Mouse (Mus musculus) MEL (cell line): ENCODE results near the gene Dock1. TPM values are rescaled to one million over a fixed set of nuclear protein-coding genes. Genes with fewer than 3 reads are reported as not detected.

Experiments
- DNase-seq: peaks from one replicate; pipeline ENCODE4 v3.0.0; 2011; ENCODE audit warnings: low read depth, low spot score
- H3K27ac ChIP-seq: 2 replicates; pipeline ENCODE4 v1.5.1; 2012; ENCODE audit warnings: low read depth, mild to moderate bottlenecking, control low read depth, low read length, moderate library complexity; ENCODE audit not compliant: control insufficient read depth
- H3K27me3 ChIP-seq, 2 experiments: fragments of 150-350 bp in 1 of 2; sonication (generic) in 1 of 2; 2 replicates each; pipeline ENCODE4 v1.6.1; 2012; ENCODE audit warnings: low read length in 2 of 2, mild to moderate bottlenecking in 2 of 2, improper control_type of control experiment in 1 of 2, moderate library complexity in 1 of 2; ENCODE audit not compliant: insufficient read depth in 2 of 2, control insufficient read depth in 1 of 2
- H3K36me3 ChIP-seq, 2 experiments: 2 replicates each; pipeline ENCODE4 v1.6.1; 2012 to 2014; ENCODE audit warnings: low read length in 2 of 2, improper control_type of control experiment in 1 of 2, inconsistent platforms in 1 of 2, mild to moderate bottlenecking in 1 of 2; ENCODE audit not compliant: insufficient read depth in 2 of 2, control insufficient read depth in 1 of 2
- H3K4me1 ChIP-seq, 2 experiments: fragments of 150-350 bp in 1 of 2; sonication (generic) in 1 of 2; 2 replicates each; pipeline ENCODE4 v1.6.1; 2012; ENCODE audit warnings: low read length in 2 of 2, improper control_type of control experiment in 1 of 2, mild to moderate bottlenecking in 1 of 2; ENCODE audit not compliant: insufficient read depth in 2 of 2, control insufficient read depth in 1 of 2
- H3K4me3 ChIP-seq, 2 experiments: fragments of 150-350 bp in 1 of 2; sonication (generic) in 1 of 2; 2 replicates each; pipeline ENCODE4 v1.5.1; 2012; ENCODE audit warnings: low read depth in 2 of 2, low read length in 2 of 2, mild to moderate bottlenecking in 2 of 2, moderate library complexity in 2 of 2, control low read depth in 1 of 2, improper control_type of control experiment in 1 of 2; ENCODE audit not compliant: control insufficient read depth in 1 of 2, insufficient read depth in 1 of 2
- H3K79me2 ChIP-seq: 2 replicates; pipeline ENCODE4 v1.6.1; 2012; ENCODE audit warnings: mild to moderate bottlenecking, low read length, moderate library complexity; ENCODE audit not compliant: control insufficient read depth, poor library complexity, insufficient read depth
- H3K9ac ChIP-seq: 2 replicates; pipeline ENCODE4 v1.6.1; 2012; ENCODE audit warnings: low read depth, mild to moderate bottlenecking, control low read depth, low read length, moderate library complexity; ENCODE audit not compliant: control insufficient read depth, poor library complexity, severe bottlenecking
- H3K9me3 ChIP-seq: fragments of 150-350 bp; sonication (generic); replicated peaks from 2 replicates; pipeline ENCODE4 v1.6.1; 2012; ENCODE audit warnings: mild to moderate bottlenecking, low read length, improper control_type of control experiment, moderate library complexity; ENCODE audit not compliant: insufficient read depth
- BHLHE40 ChIP-seq: IDR thresholded peaks from 2 replicates; pipeline ENCODE4 v1.6.1; 2012; ENCODE audit warnings: low read depth, mild to moderate bottlenecking, inconsistent platforms, low read length, improper control_type of control experiment, borderline replicate concordance
- CHD1 ChIP-seq: IDR thresholded peaks from 2 replicates; pipeline ENCODE4 v1.6.1; 2012; ENCODE audit warnings: low read depth, mild to moderate bottlenecking, inconsistent platforms, low read length, improper control_type of control experiment
- CTCF ChIP-seq, 3 experiments: IDR thresholded peaks in 2 of 3; conservative IDR thresholded peaks in 1 of 3; 2 replicates each; pipeline ENCODE4 v1.5.1; 2011 to 2012; ENCODE audit warnings: low read length in 3 of 3, low read depth in 2 of 3, mild to moderate bottlenecking in 2 of 3, improper control_type of control experiment in 1 of 3, inconsistent platforms in 1 of 3, mixed read lengths in 1 of 3, moderate library complexity in 1 of 3; ENCODE audit not compliant: control insufficient read depth in 1 of 3, insufficient read depth in 1 of 3, poor library complexity in 1 of 3, severe bottlenecking in 1 of 3
- ELF1 ChIP-seq: IDR thresholded peaks from 2 replicates; pipeline ENCODE4 v1.6.1; 2014; ENCODE audit warnings: low read depth, mild to moderate bottlenecking, inconsistent platforms, low read length, improper control_type of control experiment, moderate library complexity
- GABPA ChIP-seq: IDR thresholded peaks from 2 replicates; pipeline ENCODE4 v1.6.1; 2012; ENCODE audit warnings: low read depth, mild to moderate bottlenecking, inconsistent platforms, low read length, improper control_type of control experiment, moderate library complexity
- GATA1 ChIP-seq: IDR thresholded peaks from 2 replicates; pipeline ENCODE4 v1.6.1; 2011; ENCODE audit warnings: low read depth, low read length, improper control_type of control experiment
- JUND ChIP-seq: IDR thresholded peaks from 2 replicates; pipeline ENCODE4 v1.6.1; 2011; ENCODE audit warnings: low read depth, mild to moderate bottlenecking, improper control_type of control experiment, low read length
- MAFK ChIP-seq: IDR thresholded peaks from 2 replicates; pipeline ENCODE4 v1.6.1; 2011; ENCODE audit warnings: low read depth, mild to moderate bottlenecking, low read length, improper control_type of control experiment, borderline replicate concordance
- MAX ChIP-seq: IDR thresholded peaks from 2 replicates; pipeline ENCODE4 v1.6.1; 2011; ENCODE audit warnings: low read length, improper control_type of control experiment
- MAZ ChIP-seq: IDR thresholded peaks from 2 replicates; pipeline ENCODE4 v1.6.1; 2012; ENCODE audit warnings: low read depth, mild to moderate bottlenecking, inconsistent platforms, low read length, improper control_type of control experiment
- MEF2A ChIP-seq: IDR thresholded peaks from 2 replicates; pipeline ENCODE4 v1.6.1; 2014; ENCODE audit warnings: low read depth, mild to moderate bottlenecking, inconsistent platforms, low read length, improper control_type of control experiment; ENCODE audit not compliant: poor library complexity, insufficient replicate concordance, severe bottlenecking; ENCODE audit errors: extremely low read depth
- MXI1 ChIP-seq: IDR thresholded peaks from 2 replicates; pipeline ENCODE4 v1.6.1; 2011; ENCODE audit warnings: mild to moderate bottlenecking, low read depth, low read length, improper control_type of control experiment
- MYB ChIP-seq: IDR thresholded peaks from 2 replicates; pipeline ENCODE4 v1.6.1; 2011; ENCODE audit warnings: mild to moderate bottlenecking, low read depth, low read length, improper control_type of control experiment
- MYC ChIP-seq: IDR thresholded peaks from 2 replicates; pipeline ENCODE4 v1.6.1; 2011; ENCODE audit warnings: low read depth, mild to moderate bottlenecking, low read length, improper control_type of control experiment, moderate library complexity
- NRF1 ChIP-seq: IDR thresholded peaks from 2 replicates; pipeline ENCODE4 v1.6.1; 2014; ENCODE audit warnings: low read depth, mild to moderate bottlenecking, inconsistent platforms, low read length, improper control_type of control experiment, moderate library complexity; ENCODE audit not compliant: poor library complexity, insufficient read depth, severe bottlenecking
- POLR2A ChIP-seq, 2 experiments: IDR thresholded peaks; 2 replicates each; pipeline ENCODE4 v1.6.1; 2011 to 2012; ENCODE audit warnings: low read length in 2 of 2, mild to moderate bottlenecking in 2 of 2, control low read depth in 1 of 2, improper control_type of control experiment in 1 of 2, low read depth in 1 of 2, moderate library complexity in 1 of 2; ENCODE audit not compliant: control insufficient read depth in 1 of 2, insufficient read depth in 1 of 2, poor library complexity in 1 of 2
- POLR2AphosphoS2 ChIP-seq: IDR thresholded peaks from 2 replicates; pipeline ENCODE4 v1.6.1; 2011; ENCODE audit warnings: low read length, improper control_type of control experiment
- RAD21 ChIP-seq: IDR thresholded peaks from 2 replicates; pipeline ENCODE4 v1.6.1; 2011; ENCODE audit warnings: mild to moderate bottlenecking, low read depth, low read length, improper control_type of control experiment
- SIN3A ChIP-seq: IDR thresholded peaks from 2 replicates; pipeline ENCODE4 v1.6.1; 2012; ENCODE audit warnings: low read length, improper control_type of control experiment, inconsistent platforms
- SMC3 ChIP-seq: IDR thresholded peaks from 2 replicates; pipeline ENCODE4 v1.6.1; 2011; ENCODE audit warnings: low read depth, low read length, improper control_type of control experiment
- TAL1 ChIP-seq: IDR thresholded peaks from 2 replicates; pipeline ENCODE4 v1.6.1; 2012; ENCODE audit warnings: mild to moderate bottlenecking, inconsistent platforms, low read length, moderate library complexity, mixed read lengths
- TBP ChIP-seq: IDR thresholded peaks from 2 replicates; pipeline ENCODE4 v1.8.0; 2011; ENCODE audit warnings: low read depth, low read length, improper control_type of control experiment
- TCF12 ChIP-seq: IDR thresholded peaks from 2 replicates; pipeline ENCODE4 v1.6.1; 2014; ENCODE audit warnings: low read depth, mild to moderate bottlenecking, inconsistent platforms, low read length, improper control_type of control experiment, moderate library complexity
- USF2 ChIP-seq, 2 experiments: IDR thresholded peaks; 2 replicates each; pipeline ENCODE4 v1.6.1; 2011 to 2012; ENCODE audit warnings: improper control_type of control experiment in 2 of 2, low read length in 2 of 2, borderline replicate concordance in 1 of 2, inconsistent platforms in 1 of 2, low read depth in 1 of 2, mild to moderate bottlenecking in 1 of 2; ENCODE audit not compliant: insufficient read depth in 1 of 2
- ZC3H11A ChIP-seq: IDR thresholded peaks from 2 replicates; pipeline ENCODE4 v1.6.1; 2012; ENCODE audit warnings: low read depth, mild to moderate bottlenecking, inconsistent platforms, low read length, improper control_type of control experiment
- ZMIZ1 ChIP-seq: IDR thresholded peaks from 2 replicates; pipeline ENCODE4 v1.6.1; 2012; ENCODE audit warnings: low read depth, mild to moderate bottlenecking, inconsistent platforms, low read length, improper control_type of control experiment, moderate library complexity
- polyA plus RNA-seq, 2 experiments: library from polyadenylated mRNA; stranded (reverse) in 1 of 2; unstranded in 1 of 2; fragments of >175 nt in 1 of 2; fragments of >200 nt in 1 of 2; gene quantifications; 2 replicates each; pipeline versions ENCODE4 v1.2.1 to v1.2.4; 2012; ENCODE audit warnings: low replicate concordance in 2 of 2, low read depth in 1 of 2; ENCODE audit not compliant: insufficient read length in 2 of 2, insufficient read depth in 1 of 2, missing spikeins in 1 of 2
- total RNA-seq: library from RNA; depleted of rRNA; stranded (reverse); fragments of 300-350 nt; gene quantifications from 2 replicates; pipeline ENCODE4 v1.2.3, GENCODE M21; 2012

Gene Dock1
- total and polyA plus RNA-seq, 3 experiments, result not detected

DNA sequence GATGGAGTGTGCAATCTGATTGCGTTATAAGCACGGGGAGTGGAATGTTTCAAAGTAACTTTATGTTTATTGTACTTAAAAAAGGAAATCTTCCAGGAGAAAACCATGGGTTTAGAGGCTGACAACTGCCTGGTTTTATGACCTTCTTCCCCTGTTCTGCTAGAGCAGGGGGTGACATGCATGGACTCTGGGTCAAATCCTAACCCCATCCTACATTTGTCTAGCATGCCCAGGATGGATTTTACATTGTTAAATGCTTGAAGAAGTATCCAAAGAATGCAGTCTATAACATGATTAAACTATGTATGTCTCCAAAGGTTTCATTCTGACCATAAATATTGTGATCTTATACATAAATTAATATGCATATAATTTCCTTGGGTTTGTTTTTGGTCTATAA is 229.0 kb downstream of the Dock1 start:
- Histone ChIP-seq H3K4me3 (no peak overlapping the region), H3K9ac (no peak overlapping the region), H3K27me3 (no peaks in the 10 kb centered on the region), H3K9me3 (no peaks in the 10 kb centered on the region), H3K27ac (no peak overlapping the region), H3K36me3 (no peaks in the 10 kb centered on the region), H3K4me1 (no peaks in the 10 kb centered on the region), H3K79me2 (no peaks in the 10 kb centered on the region)
- TF ChIP-seq ZC3H11A (no peak), MYB (no peak), MXI1 (no peak), MAZ (no peak), JUND (no peak), MYC (no peak), USF2 (IDR thresholded peaks at IDR 0.05; ENCODE audit: borderline replicate concordance in 1 of 2, insufficient read depth in 1 of 2, low read depth in 1 of 2, low read length in 2 of 2) (no peak), RAD21 (no peak), GATA1 (no peak), CHD1 (no peak), TBP (no peak), BHLHE40 (no peak)
- DNase-seq, result no peak

GRCm38 (mm10) chr7:134901992-134902391 is 231.5 kb downstream of the Dock1 start:
- no peaks in the 10 kb centered on the region for H3K9me3 ChIP-seq

DNA sequence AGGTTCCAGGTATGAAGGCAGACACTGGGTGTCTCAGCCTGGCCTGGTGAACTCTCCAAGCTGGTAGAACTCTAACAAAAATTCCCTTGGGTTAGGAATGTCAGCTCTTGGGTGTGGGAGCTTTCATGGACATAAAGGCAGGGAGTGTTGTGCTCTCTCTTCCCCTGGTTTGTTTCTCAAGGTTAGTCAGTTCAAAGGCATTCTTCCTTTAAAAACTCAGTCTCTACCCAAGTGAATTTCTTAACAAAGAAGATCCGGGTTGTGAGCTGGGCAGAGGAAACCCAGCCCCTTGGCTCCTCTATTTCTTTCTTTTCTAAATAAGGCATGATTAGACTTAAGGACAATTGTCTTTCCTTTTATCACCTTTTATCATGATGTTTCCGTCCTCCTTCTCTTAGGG is 261.4 kb downstream of the Dock1 start:
- Histone ChIP-seq H3K4me1 (no peaks in the 10 kb centered on the region), H3K79me2 (no peaks in the 10 kb centered on the region), H3K27me3 (no peaks in the 10 kb centered on the region), H3K9me3 (no peaks in the 10 kb centered on the region), H3K9ac (no peak overlapping the region), H3K4me3 (no peak overlapping the region), H3K27ac (no peak overlapping the region), H3K36me3 (no peaks in the 10 kb centered on the region)
- TF ChIP-seq POLR2A (IDR thresholded peaks at IDR 0.05; ENCODE audit: control insufficient read depth in 1 of 2, insufficient read depth in 1 of 2, low read depth in 1 of 2, low read length in 2 of 2, poor library complexity in 1 of 2), result no peak
- TF ChIP-seq BHLHE40, result no peak
- no peak for TF ChIP-seq TCF12
- no peak for TF ChIP-seq CTCF (IDR thresholded peaks at IDR 0.05 in 2 of 3, conservative IDR thresholded peaks at IDR 0.05 in 1 of 3; ENCODE audit: control insufficient read depth in 1 of 3, insufficient read depth in 1 of 3, low read depth in 2 of 3, low read length in 3 of 3, poor library complexity in 1 of 3, severe bottlenecking in 1 of 3)
- no peak for TF ChIP-seq TAL1
- TF ChIP-seq GABPA, result no peak
- TF ChIP-seq SIN3A, result no peak
- TF ChIP-seq POLR2AphosphoS2, result no peak
- TF ChIP-seq ZMIZ1, result no peak
- TF ChIP-seq MXI1, result no peak
- no peak for TF ChIP-seq USF2 (IDR thresholded peaks at IDR 0.05; ENCODE audit: borderline replicate concordance in 1 of 2, insufficient read depth in 1 of 2, low read depth in 1 of 2, low read length in 2 of 2)
- no peak for TF ChIP-seq MAX
- TF ChIP-seq ELF1, result no peak
- no peak for TF ChIP-seq TBP
- no peak for TF ChIP-seq MEF2A
- TF ChIP-seq RAD21, result no peak
- no peak for DNase-seq

More at GRCm38 (mm10) chr7:134901992-134902391, 231.5 kb downstream of the Dock1 start:
- H3K27ac ChIP-seq, result no peak overlapping the region
- H3K9ac ChIP-seq, result no peak overlapping the region
- no peaks in the 10 kb centered on the region for H3K36me3 ChIP-seq
- no peaks in the 10 kb centered on the region for H3K79me2 ChIP-seq
- H3K27me3 ChIP-seq, result no peaks in the 10 kb centered on the region
- H3K4me3 ChIP-seq, result no peak overlapping the region
- DNase-seq, result no peak
- no peak for TF ChIP-seq ZC3H11A
- no peak for TF ChIP-seq CTCF (IDR thresholded peaks at IDR 0.05 in 2 of 3, conservative IDR thresholded peaks at IDR 0.05 in 1 of 3; ENCODE audit: control insufficient read depth in 1 of 3, insufficient read depth in 1 of 3, low read depth in 2 of 3, low read length in 3 of 3, poor library complexity in 1 of 3, severe bottlenecking in 1 of 3)
- TF ChIP-seq BHLHE40, result no peak
- TF ChIP-seq MAX, result no peak
- no peak for TF ChIP-seq NRF1
- TF ChIP-seq TBP, result no peak
- TF ChIP-seq MAFK, result no peak
- TF ChIP-seq SMC3, result no peak
- no peak for TF ChIP-seq MYC
- TF ChIP-seq, all 39 proteins: peak for 0
- no peaks in the 10 kb centered on the region for H3K4me1 ChIP-seq
